17 mouse cellular contexts compared by ENCODE assay signal in genomic region chr9:104981934-104982548, GRCm38 (mm10).
"Had no signal": no experiment of that assay in that cellular context is flagged by ENCODE, and none has a peak within 500 bp of the region (broad histone marks: within the 10 kb centered on the region; RNA-seq: fewer than 3 reads in every experiment).

No protein-coding gene starts in this region.

- H3K4me3 ChIP-seq: lung, embryonic 15.5 days; megakaryocyte, embryonic 14.5 days; midbrain, embryonic 13.5 days; midbrain, embryonic 15.5 days; neural tube, embryonic 12.5 days; stomach, embryonic 15.5 days had no signal

- H3K27me3 ChIP-seq: lung, embryonic 15.5 days; megakaryocyte, embryonic 14.5 days; midbrain, embryonic 13.5 days; midbrain, embryonic 15.5 days; neural tube, embryonic 12.5 days; stomach, embryonic 15.5 days had no signal

- H3K27ac ChIP-seq: lung, embryonic 15.5 days; macrophage; midbrain, embryonic 13.5 days; midbrain, embryonic 15.5 days; neural tube, embryonic 12.5 days; stomach, embryonic 15.5 days; stomach, postnatal 0 days had no signal

- H3K9ac ChIP-seq: lung, embryonic 15.5 days; midbrain, embryonic 13.5 days; midbrain, embryonic 15.5 days; neural tube, embryonic 12.5 days; stomach, embryonic 15.5 days had no signal

- H3K4me2 ChIP-seq: lung, embryonic 15.5 days; midbrain, embryonic 11.5 days; midbrain, embryonic 13.5 days; midbrain, embryonic 15.5 days; neural tube, embryonic 12.5 days; stomach, embryonic 15.5 days had no signal

- H3K36me3 ChIP-seq: lung, embryonic 15.5 days; midbrain, embryonic 13.5 days; midbrain, embryonic 15.5 days; neural tube, embryonic 12.5 days; stomach, embryonic 15.5 days had no signal

- ATAC-seq: lung, postnatal 0 days; midbrain, embryonic 13.5 days; midbrain, embryonic 15.5 days had no signal

- H3K9me3 ChIP-seq: lung, embryonic 15.5 days; midbrain, embryonic 13.5 days; midbrain, embryonic 15.5 days; neural tube, embryonic 12.5 days; stomach, embryonic 15.5 days had no signal

- H3K4me1 ChIP-seq: lung, embryonic 15.5 days; megakaryocyte, embryonic 14.5 days; midbrain, embryonic 13.5 days; midbrain, embryonic 15.5 days; neural tube, embryonic 12.5 days; stomach, embryonic 15.5 days had no signal

- DNase-seq: lung, adult 2 months; lung, postnatal 14 days; lung, postnatal 36 days; right cerebral cortex, postnatal 14 days; thymus, adult 2 months; thymus, postnatal 25 days; thymus, postnatal 4 days had no signal
